Mouse (Mus musculus): ENCODE measurements around the gene Tsks. TPM values are rescaled to one million over a fixed set of nuclear protein-coding genes. Genes with fewer than 3 reads are reported as not detected.

Tsks gene
- total and polyA plus RNA-seq, 3 experiments, result 0.08 TPM; not detected in 2

GRCm38 (mm10) chr7:45006503-45006902 is 63.5 kb downstream of the Tsks start:
- no peak overlapping the region for H3K9ac ChIP-seq (ENCODE audit: control insufficient read depth, low read depth, low read length, poor library complexity, severe bottlenecking)
- no peaks in the 10 kb centered on the region for H3K27me3 ChIP-seq (ENCODE audit: control insufficient read depth in 1 of 2, insufficient read depth in 2 of 2, low read length in 2 of 2)
- no peak overlapping the region for H3K4me3 ChIP-seq (ENCODE audit: control insufficient read depth in 1 of 2, insufficient read depth in 1 of 2, low read depth in 2 of 2, low read length in 2 of 2)
- TF ChIP-seq KAT2A (conservative IDR thresholded peaks at IDR 0.05; ENCODE audit: low read depth, low read length) (no peak), ZMIZ1 (IDR thresholded peaks at IDR 0.05; ENCODE audit: low read depth, low read length) (no peak), NRF1 (IDR thresholded peaks at IDR 0.05; ENCODE audit: insufficient read depth, low read depth, low read length, poor library complexity, severe bottlenecking) (no peak), SIN3A (IDR thresholded peaks at IDR 0.05; ENCODE audit: low read length) (no peak), USF1 (IDR thresholded peaks at IDR 0.05; ENCODE audit: low read depth, low read length) (no peak), POLR2AphosphoS2 (IDR thresholded peaks at IDR 0.05; ENCODE audit: low read length) (no peak), RAD21 (IDR thresholded peaks at IDR 0.05; ENCODE audit: low read depth, low read length) (no peak), MAX (IDR thresholded peaks at IDR 0.05; ENCODE audit: low read length) (no peak), UBTF (IDR thresholded peaks at IDR 0.05; ENCODE audit: borderline replicate concordance, insufficient read depth, low read depth, low read length) (no peak), MXI1 (IDR thresholded peaks at IDR 0.05; ENCODE audit: low read depth, low read length) (no peak), TCF12 (IDR thresholded peaks at IDR 0.05; ENCODE audit: low read depth, low read length) (no peak), USF2 (IDR thresholded peaks at IDR 0.05; ENCODE audit: borderline replicate concordance in 1 of 2, insufficient read depth in 1 of 2, low read depth in 1 of 2, low read length in 2 of 2) (no peak), EP300 (IDR thresholded peaks at IDR 0.05; ENCODE audit: low read depth in 1 of 2, low read length in 2 of 2) (no peak), CHD1 (IDR thresholded peaks at IDR 0.05; ENCODE audit: low read depth, low read length) (no peak), HCFC1 (IDR thresholded peaks at IDR 0.05; ENCODE audit: low read depth, low read length) (no peak), ZNF384 (IDR thresholded peaks at IDR 0.05; ENCODE audit: low read depth, low read length) (no peak), E2F4 (IDR thresholded peaks at IDR 0.05; ENCODE audit: borderline replicate concordance, low read depth, low read length) (no peak), MAZ (IDR thresholded peaks at IDR 0.05; ENCODE audit: low read depth, low read length) (no peak), ZKSCAN1 (IDR thresholded peaks at IDR 0.05; ENCODE audit: low read depth, low read length) (no peak), MEF2A (IDR thresholded peaks at IDR 0.05; ENCODE audit: extremely low read depth, insufficient replicate concordance, low read depth, low read length, poor library complexity, severe bottlenecking) (no peak)
- DNase-seq (ENCODE audit: low read depth, low spot score), result no peak
- H3K4me1 ChIP-seq (ENCODE audit: control insufficient read depth in 1 of 2, insufficient read depth in 2 of 2, low read length in 2 of 2), result no peaks in the 10 kb centered on the region
- peaks cover 0 to 4% of the 10 kb centered on the region in 2 experiments; a peak in 2 of 4 replicates for H3K36me3 ChIP-seq (ENCODE audit: control insufficient read depth in 1 of 2, insufficient read depth in 2 of 2, low read length in 2 of 2)
- no peaks in the 10 kb centered on the region for H3K79me2 ChIP-seq (ENCODE audit: control insufficient read depth, insufficient read depth, low read length, poor library complexity)
- H3K27ac ChIP-seq (ENCODE audit: control insufficient read depth, low read depth, low read length), result no peak overlapping the region
- H3K9me3 ChIP-seq (replicated peaks; ENCODE audit: insufficient read depth, low read length), result no peaks in the 10 kb centered on the region

GRCm38 (mm10) chr7:45007141-45007540 is 64.1 kb downstream of the Tsks start:
- Histone ChIP-seq H3K9ac (ENCODE audit: control insufficient read depth, low read depth, low read length, poor library complexity, severe bottlenecking) (no peak overlapping the region), H3K4me1 (ENCODE audit: control insufficient read depth in 1 of 2, insufficient read depth in 2 of 2, low read length in 2 of 2) (no peaks in the 10 kb centered on the region), H3K27ac (ENCODE audit: control insufficient read depth, low read depth, low read length) (no peak overlapping the region), H3K27me3 (ENCODE audit: control insufficient read depth in 1 of 2, insufficient read depth in 2 of 2, low read length in 2 of 2) (no peaks in the 10 kb centered on the region), H3K4me3 (ENCODE audit: control insufficient read depth in 1 of 2, insufficient read depth in 1 of 2, low read depth in 2 of 2, low read length in 2 of 2) (no peak overlapping the region), H3K9me3 (replicated peaks; ENCODE audit: insufficient read depth, low read length) (no peaks in the 10 kb centered on the region), H3K79me2 (ENCODE audit: control insufficient read depth, insufficient read depth, low read length, poor library complexity) (no peaks in the 10 kb centered on the region), H3K36me3 (ENCODE audit: control insufficient read depth in 1 of 2, insufficient read depth in 2 of 2, low read length in 2 of 2) (peaks cover 0 to 4% of the 10 kb centered on the region in 2 experiments; a peak in 2 of 4 replicates)
- TF ChIP-seq NELFE (IDR thresholded peaks at IDR 0.05; ENCODE audit: low read depth, low read length), result no peak
- no peak for TF ChIP-seq GATA1 (IDR thresholded peaks at IDR 0.05; ENCODE audit: low read depth, low read length)
- no peak for TF ChIP-seq POLR2A (IDR thresholded peaks at IDR 0.05; ENCODE audit: control insufficient read depth in 1 of 2, insufficient read depth in 1 of 2, low read depth in 1 of 2, low read length in 2 of 2, poor library complexity in 1 of 2)
- DNase-seq (ENCODE audit: low read depth, low spot score), result no peak
